Mouse (Mus musculus) erythroblast, embryonic 14.5 days (primary cell): ENCODE data around the gene Mrc1.

Experiments
- GATA1 ChIP-seq: IDR thresholded peaks from 2 replicates; pipeline ENCODE4 v1.6.1; 2012; ENCODE audit warnings: low read length, inconsistent platforms, mixed read lengths
- TAL1 ChIP-seq: IDR thresholded peaks from 3 replicates; pipeline ENCODE4 v1.6.1; 2012; ENCODE audit warnings: low read length, inconsistent platforms, mixed read lengths

- TF ChIP-seq GATA1 (no peak), TAL1 (no peak)
Observed at GRCm38 (mm10) chr2:14229149-14229548, at the start of gene Mrc1.
